Mouse (Mus musculus) left cerebral cortex, postnatal 25 days (tissue): Measurements from ENCODE around the gene Mdm4. TPM values are rescaled to one million over a fixed set of nuclear protein-coding genes. Genes with fewer than 3 reads are reported as not detected.
A peak's percentile ranks its signal among the peaks of the same experiment; 100 is the strongest.

Experiments
- DNase-seq, 2 experiments: peaks; one replicate each; pipeline ENCODE4 v3.0.0; 2022; ENCODE audit warnings: low spot score in 2 of 2, mixed read lengths in 1 of 2
- intact Hi-C: fragments of 180-260 bp; cut with DNase I; formaldehyde crosslinking; loops from one replicate; pipeline ENCODE4 v1.15.1; 2025
- total RNA-seq, 2 experiments: library from RNA; stranded (reverse); gene quantifications; 2 replicates each; pipeline ENCODE4 v1.2.3; 2021

Mdm4 gene
- total RNA-seq, 2 experiments from 2014 or later = 73.9 to 92.0 TPM

- intact Hi-C loops = no loop called here
- DNase-seq = no peak
Measured at GRCm38 (mm10) chr1:132981232-132981631, 49.1 kb downstream of the Mdm4 start.

DNA sequence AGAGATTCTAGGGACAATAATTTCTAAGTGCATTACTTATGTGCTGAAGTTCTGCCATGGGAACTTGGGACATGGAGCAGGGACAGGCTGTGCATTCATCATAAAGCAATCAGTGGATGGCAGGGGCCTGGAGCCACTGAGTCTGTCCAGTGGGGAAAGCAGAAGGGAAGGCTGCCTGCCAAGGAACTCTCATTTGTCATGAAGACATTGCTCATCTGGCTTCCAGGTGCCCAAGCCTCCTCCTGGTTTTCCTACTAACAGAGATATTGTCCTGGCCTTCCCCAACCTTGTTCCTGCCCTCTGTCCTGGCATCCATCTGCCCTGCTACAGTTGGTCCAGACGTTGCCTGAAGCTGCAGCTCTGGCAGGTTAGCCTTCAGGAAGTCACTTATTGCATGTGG lies 53.0 kb downstream of the Mdm4 start:
- intact Hi-C loops = no loop called here
- DNase-seq = no peak

- DNase-seq = peak; percentile 37 to 43
- intact Hi-C loops = loop anchor here (2.0 kb wide), 1 partner anchor 210 kb away; no protein-coding TSS in a partner anchor
Measured at GRCm38 (mm10) chr1:132968659-132969058, 61.7 kb downstream of the Mdm4 start.

DNA sequence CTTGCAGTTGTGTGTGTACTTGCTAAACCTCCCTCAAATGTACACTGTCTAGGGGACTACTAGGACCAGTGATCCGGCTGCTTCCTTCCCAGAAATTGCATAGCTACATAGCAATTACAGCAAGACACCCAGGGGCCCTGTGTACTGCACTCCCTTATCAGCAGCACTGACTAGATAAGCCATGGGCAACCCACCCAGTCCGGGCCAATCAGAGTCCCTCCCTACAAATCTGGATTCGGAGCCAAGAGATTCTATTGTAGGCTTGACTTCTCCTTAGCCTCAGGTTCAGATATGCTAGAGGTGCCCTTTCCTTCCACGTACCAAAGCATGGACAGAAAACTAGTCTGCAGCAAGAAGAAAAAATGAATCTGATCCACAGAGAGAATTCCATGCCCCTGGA lies 65.7 kb downstream of the Mdm4 start:
- DNase-seq = no peak
- intact Hi-C loops = no loop called here

GRCm38 (mm10) chr1:132964106-132964505 lies 66.3 kb downstream of the Mdm4 start:
- intact Hi-C loops = no loop called here
- DNase-seq = no peak

DNA sequence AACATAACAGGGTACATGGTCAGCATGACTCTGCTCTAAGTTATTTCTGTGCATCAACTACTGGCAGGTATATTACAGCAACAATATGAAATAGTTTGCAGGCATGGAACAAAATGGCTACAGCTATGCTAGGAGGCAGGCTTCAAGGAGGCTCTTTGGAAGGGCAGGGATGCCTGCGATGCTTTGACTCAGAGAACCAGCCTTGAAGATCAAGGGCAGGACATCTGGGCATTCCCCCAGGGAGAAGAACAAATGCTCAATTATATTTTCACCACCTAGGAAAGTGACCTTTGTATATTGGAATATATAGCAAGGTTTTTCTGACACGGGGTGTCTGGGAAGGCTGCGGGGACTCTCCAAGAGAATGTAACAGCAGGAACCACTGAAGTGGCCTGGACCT lies 68.6 kb downstream of the Mdm4 start:
- intact Hi-C loops = no loop called here
- DNase-seq = no peak

DNA sequence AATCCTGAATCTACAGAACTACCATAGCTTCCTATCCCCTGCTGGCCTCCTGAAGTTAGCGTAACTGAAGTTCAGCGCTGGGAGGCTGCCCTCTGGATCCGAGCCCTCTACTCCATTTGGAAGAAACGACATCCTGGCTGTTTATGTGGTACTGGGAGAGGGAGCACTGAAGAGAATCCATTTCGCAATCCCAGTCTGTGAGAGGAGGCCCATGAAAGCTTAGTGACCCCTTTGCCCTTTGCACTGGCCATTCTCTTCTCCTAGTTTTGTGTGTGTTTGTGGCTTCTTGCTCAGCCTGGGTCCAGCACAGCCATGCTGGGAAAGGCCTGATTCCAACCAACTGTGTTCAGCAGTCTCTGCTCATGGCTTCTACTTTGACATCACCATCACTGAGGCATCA lies 73.6 kb downstream of the Mdm4 start:
- intact Hi-C loops = no loop called here
- no peak for DNase-seq

GRCm38 (mm10) chr1:132947811-132948210 lies 82.5 kb downstream of the Mdm4 start:
- intact Hi-C loops = no loop called here

DNA sequence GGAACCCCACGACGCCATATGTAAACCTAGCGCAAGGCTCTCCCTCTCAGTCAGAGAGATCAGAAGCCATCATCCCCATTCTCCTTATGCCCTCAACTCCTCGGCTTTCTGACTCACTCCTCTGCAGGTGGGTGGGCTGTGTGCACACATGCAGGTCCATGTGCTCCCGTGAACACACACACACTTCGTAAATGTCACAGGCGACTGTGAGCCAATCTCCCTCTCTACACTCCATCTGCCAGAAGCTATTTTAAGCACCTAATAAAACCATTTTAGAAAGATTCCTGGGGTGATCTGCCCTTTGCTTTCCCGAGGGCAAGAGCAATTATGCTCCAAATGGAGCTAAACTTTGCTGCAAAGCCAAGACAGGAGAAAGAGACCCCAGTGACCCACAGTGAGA lies 84.5 kb downstream of the Mdm4 start:
- intact Hi-C loops = no loop called here
- no peak for DNase-seq

More at GRCm38 (mm10) chr1:132947811-132948210, 82.5 kb downstream of the Mdm4 start:
- DNase-seq = no peak

- DNase-seq = peak in 1 of 2 experiments; percentile 29
- intact Hi-C loops = no loop called here
Measured at GRCm38 (mm10) chr1:132938975-132939374, 91.4 kb downstream of the Mdm4 start.

- intact Hi-C loops = no loop called here
- DNase-seq = no peak
Measured at GRCm38 (mm10) chr1:132937296-132938030, 92.9 kb downstream of the Mdm4 start.

- intact Hi-C loops = loop anchor here (1.0 kb wide), 1 partner anchor 42 kb away; no protein-coding TSS in a partner anchor
Measured at GRCm38 (mm10) chr1:132934856-132935255, 95.5 kb downstream of the Mdm4 start.

DNA sequence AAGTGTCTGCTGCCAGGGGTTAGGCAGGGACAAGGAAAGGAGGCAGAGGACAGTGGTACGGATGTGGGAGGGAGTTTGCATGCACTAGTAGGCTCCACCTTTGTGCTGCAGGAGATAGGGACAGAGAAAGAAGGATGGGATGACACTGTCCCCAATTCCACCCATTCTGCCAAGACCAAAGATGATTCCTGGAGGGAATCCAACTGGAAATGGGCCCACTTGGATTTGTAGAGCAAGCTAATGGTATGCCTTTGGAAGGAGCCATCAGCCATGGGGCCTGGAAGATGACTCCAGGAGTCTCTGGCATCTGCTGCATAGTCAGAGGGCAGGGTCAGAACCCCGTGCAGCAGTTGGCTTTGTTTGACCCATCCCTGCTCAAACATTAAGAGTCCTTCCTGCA lies 97.9 kb downstream of the Mdm4 start:
- DNase-seq = no peak
- intact Hi-C loops = no loop called here

More at GRCm38 (mm10) chr1:132934856-132935255, 95.5 kb downstream of the Mdm4 start:
- DNase-seq = peak; percentile 62 to 81

GRCm38 (mm10) chr1:132930291-132930690 lies 100.1 kb downstream of the Mdm4 start:
- intact Hi-C loops = no loop called here
- no peak for DNase-seq

DNA sequence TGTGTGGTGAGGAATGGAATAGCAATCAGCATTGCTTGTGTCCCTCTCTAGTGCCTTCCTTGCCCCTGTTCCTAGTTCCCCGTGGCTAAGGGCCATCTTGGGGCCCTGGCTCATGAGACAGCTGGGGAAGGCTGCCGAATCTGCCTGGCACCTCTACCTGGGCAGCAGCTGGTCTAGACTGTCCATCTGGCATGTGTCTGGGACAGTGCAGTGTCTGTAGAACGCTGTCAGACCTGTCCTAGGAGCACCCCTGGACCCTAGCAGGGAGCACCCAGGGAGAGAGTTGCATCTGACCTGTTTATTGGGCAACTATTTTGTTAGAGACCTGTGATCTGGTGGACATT lies 101.5 kb downstream of the Mdm4 start:
- DNase-seq = no peak
- intact Hi-C loops = no loop called here

DNA sequence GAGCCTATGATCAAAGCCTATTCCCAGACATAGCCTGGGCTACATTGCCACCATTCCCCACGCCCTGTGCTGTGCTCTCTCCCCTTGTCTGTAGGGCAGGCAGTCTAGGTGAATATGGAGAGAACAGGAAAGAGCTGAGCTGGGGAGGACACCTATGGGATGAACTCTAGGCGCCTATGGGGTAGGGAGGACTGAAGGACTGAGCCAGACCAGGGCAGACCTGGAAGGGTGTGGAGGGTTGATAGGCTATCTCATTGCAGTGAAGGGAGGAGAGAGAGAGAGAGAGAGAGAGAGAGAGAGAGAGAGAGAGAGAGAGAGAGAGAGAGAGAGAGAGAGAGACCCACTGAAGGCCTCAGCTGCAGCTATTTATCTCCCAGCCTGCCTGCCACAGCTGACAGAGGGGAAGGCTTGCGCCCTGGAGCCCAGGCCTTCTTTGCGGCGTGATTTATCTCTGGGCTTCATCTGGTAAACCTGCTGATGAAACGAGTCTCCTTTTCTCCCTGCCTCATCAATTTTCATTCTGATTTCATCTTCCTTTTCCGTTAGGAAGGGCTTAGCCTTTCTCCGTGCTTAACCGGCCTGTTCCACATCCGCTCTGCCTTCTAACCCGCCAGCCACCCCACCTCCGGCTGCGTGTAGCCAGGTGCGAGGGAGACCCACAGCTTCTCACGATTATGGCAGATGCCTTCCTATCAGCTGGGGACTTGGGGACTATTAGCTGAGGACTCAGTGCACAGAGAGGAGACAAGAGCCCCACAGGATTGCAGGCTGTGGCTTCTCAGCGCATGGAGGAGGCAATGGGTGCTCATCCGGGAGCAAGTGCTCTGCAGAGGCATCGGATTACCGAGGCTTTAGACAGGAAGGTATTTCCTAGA lies 102.1 kb downstream of the Mdm4 start:
- no peak for DNase-seq
- intact Hi-C loops = no loop called here

DNA sequence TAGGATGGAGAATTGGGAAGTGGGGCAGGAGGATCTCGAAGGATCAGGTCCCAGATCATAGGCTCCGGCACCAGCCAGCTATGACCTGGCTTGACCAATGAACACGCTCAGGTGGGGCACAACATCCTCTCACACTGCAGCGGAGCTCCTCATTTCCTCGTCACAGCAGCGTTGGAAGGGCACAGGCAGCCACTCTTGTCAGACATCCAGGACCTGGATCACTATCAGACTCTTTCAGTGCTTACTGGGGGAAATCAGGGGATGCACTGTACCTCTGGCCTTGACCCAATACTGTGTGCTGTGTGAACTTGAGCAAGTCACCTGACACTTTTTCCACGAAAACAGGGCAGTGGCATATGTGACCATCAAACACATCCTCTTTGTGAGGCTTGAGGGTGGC lies 105.1 kb downstream of the Mdm4 start:
- intact Hi-C loops = no loop called here
- no peak for DNase-seq

GRCm38 (mm10) chr1:132922257-132922656 lies 108.1 kb downstream of the Mdm4 start:
- DNase-seq = no peak
- intact Hi-C loops = no loop called here

DNA sequence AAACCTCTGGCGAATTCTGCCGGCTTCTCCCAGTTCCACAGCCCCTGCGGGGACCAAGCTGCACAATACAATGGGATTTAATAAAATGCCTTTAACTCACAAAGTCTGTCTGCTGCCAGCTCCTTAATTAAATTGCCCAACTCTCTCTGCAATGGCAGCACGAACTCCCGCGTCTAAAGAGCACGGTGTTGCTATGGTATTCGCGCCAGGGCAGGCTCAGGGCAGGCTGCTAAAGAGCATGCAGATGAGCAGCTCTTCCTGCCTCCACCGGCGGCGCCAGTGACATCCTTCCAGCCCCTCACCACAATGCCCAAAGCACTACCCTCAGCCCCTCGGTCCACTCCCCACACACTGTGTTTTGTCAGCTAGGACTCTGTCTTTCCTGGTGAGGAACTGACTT lies 109.3 kb downstream of the Mdm4 start:
- intact Hi-C loops = no loop called here
- DNase-seq = peak in 1 of 2 experiments; percentile 16

GRCm38 (mm10) chr1:132919258-132919657 lies 111.1 kb downstream of the Mdm4 start:
- intact Hi-C loops = no loop called here
- DNase-seq = no peak
